Mouse (Mus musculus) midbrain, postnatal 0 days (tissue): ENCODE data around the gene Erp27. TPM values are rescaled to one million over a fixed set of nuclear protein-coding genes. Genes with fewer than 3 reads are reported as not detected.
A peak's percentile ranks its signal among the peaks of the same experiment; 100 is the strongest.

Experiments
- ATAC-seq: fragments of 200-750 bp; cut with Nextera tagmentation; 2 replicates; pipeline ENCODE4 v1.8.0; 2017; ENCODE audit warnings: moderate number of reproducible peaks, mild to moderate bottlenecking, moderate TSS enrichment, moderate library complexity; ENCODE audit not compliant: low FRiP score
- DNase-seq: peaks from one replicate; pipeline ENCODE4 v3.0.0-alpha.2; 2015; ENCODE audit warnings: low spot score
- H3K27ac ChIP-seq: fragments of 300-500 bp; sonication (generic); 2 replicates; pipeline ENCODE4 v1.5.1; 2014; ENCODE audit warnings: low read depth, mild to moderate bottlenecking, low read length, mixed read lengths
- H3K27me3 ChIP-seq: fragments of 300-500 bp; sonication (generic); 2 replicates; pipeline ENCODE4 v1.6.1; 2014; ENCODE audit warnings: low read length, control low read depth, mixed read lengths; ENCODE audit not compliant: insufficient read depth
- H3K36me3 ChIP-seq: fragments of 300-500 bp; sonication (generic); 2 replicates; pipeline ENCODE4 v1.6.1; 2014; ENCODE audit warnings: low read length, control low read depth, mixed read lengths; ENCODE audit not compliant: insufficient read depth
- H3K4me1 ChIP-seq: fragments of 300-500 bp; sonication (generic); 2 replicates; pipeline ENCODE4 v1.6.1; 2014; ENCODE audit warnings: mild to moderate bottlenecking, control low read depth, antibody characterized with exemption, low read length, mixed read lengths; ENCODE audit not compliant: insufficient read depth
- H3K4me2 ChIP-seq: fragments of 300-500 bp; sonication (generic); 2 replicates; pipeline ENCODE4 v1.6.1; 2014; ENCODE audit warnings: low read depth, mild to moderate bottlenecking, low read length, mixed read lengths; ENCODE audit not compliant: poor library complexity, severe bottlenecking
- H3K4me3 ChIP-seq: fragments of 300-500 bp; sonication (generic); 2 replicates; pipeline ENCODE4 v1.5.1; 2014; ENCODE audit warnings: low read depth, mild to moderate bottlenecking, low read length, moderate library complexity
- H3K9ac ChIP-seq: fragments of 300-500 bp; sonication (generic); replicated peaks from 2 replicates; pipeline ENCODE4 v1.6.1; 2014; ENCODE audit warnings: mild to moderate bottlenecking, low read length, moderate library complexity, mixed read lengths; ENCODE audit not compliant: poor library complexity, severe bottlenecking
- H3K9me3 ChIP-seq: fragments of 300-500 bp; sonication (generic); 2 replicates; pipeline ENCODE4 v1.6.1; 2016; ENCODE audit warnings: low read length, control low read depth
- CTCF ChIP-seq: IDR thresholded peaks from 2 replicates; pipeline ENCODE4 v1.5.1; 2016; ENCODE audit warnings: antibody characterized with exemption, mild to moderate bottlenecking
- WGBS: fragments of 180-500 bp; shearing (Covaris S2); extraction: QIAGEN DNeasy Blood & Tissue Kit; methylation state at CpG from one replicate; pipeline ENCODE4 v1.1.7; 2014; 5-methylcytosine and 5-hydroxymethylcytosine counted together
- polyA plus RNA-seq: library from polyadenylated mRNA; unstranded; fragments of >200 nt; fragmentation: Nextera tagmentation; extraction: Ambion mirVana; gene quantifications from 2 replicates; pipeline ENCODE4 v1.2.1, GENCODE M21; 2015
- total RNA-seq: library from RNA; depleted of rRNA; stranded (reverse); fragments of >200 nt; gene quantifications from 2 replicates; pipeline ENCODE4 v1.2.3, GENCODE M21; 2014

Erp27 gene
- total and polyA plus RNA-seq, 2 experiments from 2014 or later: not detected

- no peaks in the 10 kb centered on the region for H3K9me3 ChIP-seq
- no peak overlapping the region for H3K9ac ChIP-seq
- WGBS: 83% methylated on average over 3 of the region's 3 CpGs
- H3K27ac ChIP-seq: no peak overlapping the region
- H3K27me3 ChIP-seq: no peaks in the 10 kb centered on the region
- no peak overlapping the region for H3K4me2 ChIP-seq
- DNase-seq (no peak), ATAC-seq (no peak)
- H3K4me1 ChIP-seq: 0 out of 2 replicates have a peak, but pooled peaks cover 4% of the 10 kb centered on the region
- H3K4me3 ChIP-seq: no peak overlapping the region
- no peak for TF ChIP-seq CTCF
- no peaks in the 10 kb centered on the region for H3K36me3 ChIP-seq
Measured at GRCm38 (mm10) chr6:136937117-136937516, 15.1 kb upstream of the Erp27 start.

GRCm38 (mm10) chr6:136936361-136936760, 14.4 kb upstream of the Erp27 start:
- no peak for DNase-seq
- 89% methylated on average over 9 of the region's 9 CpGs for WGBS
- H3K27me3 ChIP-seq: no peaks in the 10 kb centered on the region
- H3K27ac ChIP-seq: no peak overlapping the region
- H3K36me3 ChIP-seq: no peaks in the 10 kb centered on the region
- 0 out of 2 replicates have a peak, but pooled peaks cover 4% of the 10 kb centered on the region for H3K4me1 ChIP-seq
- no peak overlapping the region for H3K9ac ChIP-seq
- H3K4me2 ChIP-seq: no peak overlapping the region
- no peak for ATAC-seq
- H3K9me3 ChIP-seq: no peaks in the 10 kb centered on the region
- no peak overlapping the region for H3K4me3 ChIP-seq
- TF ChIP-seq CTCF: no peak

DNA sequence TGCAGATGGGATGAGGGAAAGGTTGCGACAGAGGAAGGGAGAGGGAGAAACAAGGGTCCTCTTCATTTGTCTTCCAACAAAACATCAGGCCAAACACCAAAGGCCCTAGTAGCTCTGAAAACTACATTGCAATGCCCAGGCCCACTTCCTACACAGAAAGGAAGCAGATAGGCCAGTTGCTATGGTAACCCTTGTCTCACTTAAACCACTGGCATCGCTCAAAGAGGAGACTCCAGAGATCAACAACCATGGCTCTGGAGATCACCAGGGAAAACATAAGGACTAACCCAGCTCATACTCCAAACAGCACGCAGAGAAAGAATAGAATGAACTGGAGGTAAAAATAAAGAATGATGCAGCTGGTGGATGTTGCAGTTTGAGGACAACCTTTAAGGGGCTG, 13.3 kb upstream of the Erp27 start:
- H3K36me3 ChIP-seq: no peaks in the 10 kb centered on the region
- H3K4me3 ChIP-seq: no peak overlapping the region
- TF ChIP-seq CTCF: no peak
- no peak for ATAC-seq
- no peak overlapping the region for H3K9ac ChIP-seq
- no peak overlapping the region for H3K27ac ChIP-seq
- no peaks in the 10 kb centered on the region for H3K27me3 ChIP-seq
- H3K9me3 ChIP-seq: no peaks in the 10 kb centered on the region
- 46% methylated on average over 3 of the region's 3 CpGs for WGBS
- peak; percentile 60 for DNase-seq
- 0 out of 2 replicates have a peak, but pooled peaks cover 4% of the 10 kb centered on the region for H3K4me1 ChIP-seq
- no peak overlapping the region for H3K4me2 ChIP-seq

DNA sequence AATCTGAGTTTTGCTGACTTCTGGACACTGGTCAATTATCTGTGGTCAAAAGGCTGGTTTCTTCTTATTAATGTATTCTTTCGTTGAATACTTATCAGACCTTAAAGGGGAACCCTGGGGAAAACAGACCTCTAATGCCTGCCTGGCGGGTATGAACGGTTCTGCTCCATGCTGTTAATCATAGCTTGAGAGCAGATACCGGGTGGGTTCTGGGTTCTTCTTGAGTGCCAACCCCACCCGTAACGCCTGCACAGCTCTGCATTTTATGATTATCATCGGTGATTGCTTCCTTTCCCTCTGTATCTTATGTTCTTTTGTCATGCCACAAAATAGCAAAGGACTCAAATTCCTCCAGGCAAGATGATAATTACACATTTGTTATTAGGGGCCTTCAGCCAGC, 12.1 kb upstream of the Erp27 start:
- H3K27me3 ChIP-seq: no peaks in the 10 kb centered on the region
- H3K9me3 ChIP-seq: no peaks in the 10 kb centered on the region
- ATAC-seq: no peak
- WGBS: 68% methylated on average over 7 of the region's 7 CpGs
- H3K27ac ChIP-seq: no peak overlapping the region
- no peak overlapping the region for H3K4me2 ChIP-seq
- H3K36me3 ChIP-seq: no peaks in the 10 kb centered on the region
- H3K4me1 ChIP-seq: 0 out of 2 replicates have a peak, but pooled peaks cover 4% of the 10 kb centered on the region
- no peak overlapping the region for H3K4me3 ChIP-seq
- no peak for DNase-seq
- no peak overlapping the region for H3K9ac ChIP-seq
- no peak for TF ChIP-seq CTCF

- H3K27me3 ChIP-seq: no peaks in the 10 kb centered on the region
- H3K27ac ChIP-seq: no peak overlapping the region
- no peak overlapping the region for H3K4me3 ChIP-seq
- WGBS: 85% methylated on average over 13 of the region's 13 CpGs
- H3K36me3 ChIP-seq: no peaks in the 10 kb centered on the region
- no peak overlapping the region for H3K4me2 ChIP-seq
- no peak for DNase-seq
- H3K4me1 ChIP-seq: 0 out of 2 replicates have a peak, but pooled peaks cover 4% of the 10 kb centered on the region
- no peak for ATAC-seq
- no peaks in the 10 kb centered on the region for H3K9me3 ChIP-seq
- no peak for TF ChIP-seq CTCF
- H3K9ac ChIP-seq: no peak overlapping the region
Measured at GRCm38 (mm10) chr6:136931246-136931645, 9.3 kb upstream of the Erp27 start.

DNA sequence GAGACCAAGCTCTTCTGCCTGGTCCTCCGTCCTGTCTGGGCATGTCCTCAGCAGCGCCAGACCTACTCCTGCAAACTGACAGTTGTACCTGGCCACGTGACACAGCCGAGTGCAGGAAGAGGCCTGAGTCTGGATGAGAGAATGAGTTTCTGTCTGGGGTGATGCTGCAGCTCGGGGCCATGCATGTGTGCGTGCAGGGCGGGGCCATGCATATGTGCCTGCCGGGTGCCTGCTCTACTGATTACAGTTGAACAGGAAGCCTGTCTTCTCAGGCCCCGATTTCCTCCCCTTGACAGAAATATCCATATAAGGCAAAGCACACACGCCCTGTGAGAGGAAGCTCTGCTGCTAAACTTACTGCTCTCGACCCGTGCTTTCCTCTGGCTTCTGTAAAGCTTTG, 8.7 kb upstream of the Erp27 start:
- 0 out of 2 replicates have a peak, but pooled peaks have one; percentile 27 for ATAC-seq

More for the DNA sequence above, 8.7 kb upstream of the Erp27 start:
- no peak overlapping the region for H3K27ac ChIP-seq
- H3K4me3 ChIP-seq: no peak overlapping the region
- 0 out of 2 replicates have a peak, but pooled peaks cover 4% of the 10 kb centered on the region for H3K4me1 ChIP-seq
- H3K9ac ChIP-seq: no peak overlapping the region
- 66% methylated on average over 12 of the region's 12 CpGs for WGBS
- no peak for DNase-seq
- H3K36me3 ChIP-seq: no peaks in the 10 kb centered on the region
- H3K27me3 ChIP-seq: no peaks in the 10 kb centered on the region
- no peaks in the 10 kb centered on the region for H3K9me3 ChIP-seq
- no peak overlapping the region for H3K4me2 ChIP-seq
- TF ChIP-seq CTCF: no peak
